Mouse (Mus musculus): ENCODE measurements at regions not wholly inside any gene's neighbourhood (a gene's known extent, or its start where the extent isn't known, plus 50 kb on each side); places are given as distances from the start of the nearest gene placed in this dataset.

GRCm38 (mm10) chr13:104563889-104564288 is 228.4 kb upstream of the Srek1ip1 start:
- no peak for TF ChIP-seq CHD2 (IDR thresholded peaks at IDR 0.05; ENCODE audit: low read depth, low read length)
- no peak for TF ChIP-seq ZC3H11A (IDR thresholded peaks at IDR 0.05; ENCODE audit: borderline replicate concordance, low read depth, low read length)
- no peak for TF ChIP-seq HCFC1 (IDR thresholded peaks at IDR 0.05; ENCODE audit: borderline replicate concordance, insufficient read depth, low read length)
- TF ChIP-seq MAFK (IDR thresholded peaks at IDR 0.05; ENCODE audit: insufficient read depth, low read depth, low read length) = no peak

All from ES-E14 (cell line).